Mouse (Mus musculus) olfactory bulb, adult 2 months (tissue): ENCODE results near the gene Olfr620.

Experiments used
- CTCF ChIP-seq: fragments of 200-500 bp; IDR thresholded peaks from 2 replicates; pipeline ENCODE4 v1.5.1; 2012; ENCODE audit warnings: low read depth, mild to moderate bottlenecking, low read length, moderate library complexity; ENCODE audit not compliant: insufficient read depth
- POLR2A ChIP-seq: fragments of 200-500 bp; IDR thresholded peaks from 2 replicates; pipeline ENCODE4 v1.6.1; 2012; ENCODE audit warnings: mild to moderate bottlenecking, low read depth, low read length, moderate library complexity; ENCODE audit not compliant: insufficient read depth

GRCm38 (mm10) chr7:103569043-103569442 is 43.3 kb downstream of the Olfr620 start, which contains the start of gene Olfr616:
- TF ChIP-seq CTCF = no peak
- no peak for TF ChIP-seq POLR2A
